Mouse (Mus musculus) adrenal gland (tissue): ENCODE results near the gene Wnt11.

Experiments
- intact Hi-C: fragments of 180-260 bp; cut with DNase I; formaldehyde crosslinking; loops from one replicate; pipeline ENCODE4 v1.15.1; 2025
- long read RNA-seq, 2 experiments: library from polyadenylated mRNA; unstranded; transcript quantifications; one replicate each; pipeline ENCODE4 v2.0.0; 2020; ENCODE audit warnings: borderline replicate concordance in 1 of 2; ENCODE audit not compliant: insufficient replicate concordance in 1 of 2

The Wnt11 gene
- long read RNA-seq, experiment 1: 0 reads
- long read RNA-seq, experiment 2: 0 reads

DNA sequence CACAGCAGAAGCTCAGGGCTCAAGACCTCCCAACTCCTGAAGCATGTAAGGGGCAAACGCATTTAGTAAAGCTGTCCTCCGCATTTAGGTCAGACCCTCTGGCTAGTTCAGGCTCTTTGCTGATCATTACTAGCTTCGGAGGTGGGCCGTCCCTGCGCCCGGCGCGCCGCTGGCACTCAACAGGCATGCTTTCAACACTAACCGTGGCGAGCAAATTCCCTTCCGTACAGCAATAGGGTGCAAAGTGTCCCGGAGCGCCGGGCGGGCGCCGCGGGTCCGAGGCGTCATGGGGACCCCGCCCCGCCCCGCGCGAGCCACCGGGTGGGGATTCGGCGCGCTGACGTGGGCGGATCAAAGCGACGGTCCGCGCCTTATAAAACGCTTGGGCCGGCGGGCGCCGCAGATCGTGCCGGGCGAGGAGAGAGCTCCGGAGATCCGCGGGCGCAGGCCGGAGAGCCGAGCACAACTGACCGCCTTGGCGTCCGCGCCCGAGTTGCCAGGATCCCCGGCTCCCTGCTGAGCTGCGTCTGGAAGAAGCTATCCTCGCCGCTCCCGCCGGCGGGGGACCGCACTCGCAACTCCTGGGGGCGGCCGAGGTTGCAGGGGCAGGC lies at the start of gene Wnt11:
Gene Wnt11, plus strand, starts transcription at position 402 of the 611 bp plus-strand sequence.
- intact Hi-C loops: loop anchor here (5.0 kb wide), 1 partner anchor 247 kb away; no protein-coding TSS in a partner anchor

DNA sequence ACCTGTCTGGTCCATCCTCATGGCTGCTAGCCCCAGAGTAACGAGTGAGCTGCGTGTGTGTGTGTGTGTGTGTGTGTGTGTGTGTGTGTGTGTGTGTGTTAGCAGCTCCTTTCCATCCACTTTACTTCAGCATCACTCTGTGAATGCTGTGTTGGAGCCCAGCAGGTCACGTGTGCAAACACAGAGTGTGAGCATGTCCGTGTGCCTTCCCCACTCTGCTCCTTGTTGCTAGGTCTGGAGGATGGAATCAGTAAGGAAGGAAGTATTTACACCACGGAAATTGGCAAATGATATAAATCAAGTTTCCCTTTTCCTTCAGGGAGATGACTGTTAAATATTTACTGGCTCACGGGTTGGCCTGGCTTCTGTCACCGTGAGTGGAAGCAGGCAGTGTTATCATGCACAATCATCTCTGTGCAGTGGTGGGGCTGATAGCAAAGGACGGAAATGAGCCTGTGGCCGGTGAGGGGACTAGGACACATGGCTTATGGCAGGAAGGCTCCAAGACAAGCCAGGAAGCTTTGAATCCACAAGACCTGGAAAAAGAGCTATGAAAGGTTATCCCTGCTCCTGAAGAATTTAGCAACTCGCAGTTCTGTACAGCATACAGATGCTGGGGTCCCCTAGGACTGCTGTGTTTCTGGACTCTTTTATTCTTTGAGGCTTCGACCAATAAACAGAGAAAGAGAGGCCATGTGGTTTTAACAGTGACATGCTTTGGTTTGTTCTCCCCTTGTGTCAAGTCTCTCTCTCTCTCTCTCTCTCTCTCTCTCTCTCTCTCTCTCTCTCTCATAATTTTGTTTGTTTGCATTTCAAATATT lies 47.9 kb upstream of the Wnt11 start:
- intact Hi-C loops: no loop called here

GRCm38 (mm10) chr7:98788721-98789120 lies 46.2 kb upstream of the Wnt11 start:
- intact Hi-C loops: no loop called here

DNA sequence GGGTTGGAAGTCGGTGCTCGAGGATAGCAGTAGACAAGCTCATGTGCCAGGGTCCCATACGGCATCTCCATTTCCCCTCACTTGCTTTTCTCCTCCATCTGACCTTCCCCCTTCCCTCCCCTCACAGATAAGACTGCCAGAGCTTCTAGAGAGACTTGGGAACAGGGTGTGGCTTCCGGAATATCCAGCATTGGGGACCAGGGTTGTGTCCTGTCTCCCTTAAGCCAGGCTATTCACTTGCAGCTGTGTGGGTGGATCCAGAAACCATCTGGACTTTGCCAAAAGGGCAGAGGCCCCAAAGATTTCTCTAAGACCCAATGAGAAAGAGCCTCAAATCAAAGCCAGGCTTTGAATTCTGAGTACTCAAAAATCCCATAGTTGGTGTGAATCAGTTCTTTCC lies 45.8 kb upstream of the Wnt11 start:
- intact Hi-C loops: no loop called here

GRCm38 (mm10) chr7:98791864-98792263 lies 43.0 kb upstream of the Wnt11 start:
- intact Hi-C loops: no loop called here

- intact Hi-C loops: no loop called here
Measured at GRCm38 (mm10) chr7:98793811-98794210, 41.1 kb upstream of the Wnt11 start.

DNA sequence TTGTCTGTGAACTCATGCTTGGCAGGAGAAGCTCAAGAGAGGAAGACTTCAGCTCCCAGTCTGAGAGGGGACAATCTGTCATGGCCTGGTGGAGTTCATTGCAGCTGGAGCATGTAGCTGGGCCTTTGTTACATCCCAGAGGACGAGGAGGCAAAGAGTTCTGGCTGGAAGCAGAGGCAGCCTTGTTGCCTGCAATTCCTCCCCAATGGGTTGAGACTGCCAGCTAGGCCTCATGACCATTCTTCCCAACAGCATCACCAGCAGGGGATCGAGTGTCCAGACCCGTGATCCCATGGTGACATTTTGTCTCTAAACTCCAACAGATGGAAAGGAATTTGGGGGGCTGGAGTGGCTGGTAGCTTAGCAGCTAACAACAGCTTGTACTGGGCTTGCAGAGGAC lies 40.5 kb upstream of the Wnt11 start:
- intact Hi-C loops: no loop called here

- intact Hi-C loops: no loop called here
Measured at GRCm38 (mm10) chr7:98795637-98796036, 39.3 kb upstream of the Wnt11 start.

DNA sequence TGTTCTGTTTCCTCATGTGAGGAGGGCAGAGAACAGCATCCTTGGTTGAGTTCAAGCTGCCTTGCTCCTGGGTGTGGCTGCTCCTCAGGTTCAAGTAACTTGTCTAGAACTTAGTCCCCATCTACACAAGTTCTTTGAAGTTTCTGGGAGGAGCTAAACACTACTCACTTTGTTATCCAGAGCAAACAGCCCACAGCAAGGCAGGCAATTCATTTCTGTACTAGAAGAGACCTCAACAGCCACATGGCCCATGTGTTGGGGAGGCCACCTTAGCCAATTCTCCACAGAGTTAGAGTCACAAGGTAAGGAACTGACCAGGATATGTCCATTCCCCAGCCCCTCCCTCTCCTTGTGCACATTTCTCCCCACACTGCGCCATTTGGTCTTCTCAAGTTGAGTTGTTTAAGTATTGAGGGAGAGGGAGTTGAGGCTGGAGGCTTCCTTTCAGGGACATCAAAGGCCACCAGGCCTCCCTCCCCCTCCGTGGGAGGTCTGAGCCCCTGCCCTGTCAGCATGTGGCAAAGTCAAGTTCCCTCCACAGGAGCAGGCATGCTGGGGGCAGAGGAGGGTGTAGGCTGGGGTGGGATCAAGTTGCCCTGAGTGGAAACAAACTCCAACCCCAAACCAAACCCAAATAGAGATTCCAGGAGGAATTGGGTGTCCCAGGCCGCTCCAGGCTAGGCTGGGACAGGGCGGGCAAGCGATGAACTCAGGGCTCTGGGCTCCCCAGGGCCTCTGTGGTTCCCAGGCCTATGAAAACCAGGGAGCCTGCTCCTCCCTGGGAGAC lies 37.4 kb upstream of the Wnt11 start:
- intact Hi-C loops: no loop called here

- intact Hi-C loops: no loop called here
Measured at GRCm38 (mm10) chr7:98798134-98798417, 36.8 kb upstream of the Wnt11 start.

DNA sequence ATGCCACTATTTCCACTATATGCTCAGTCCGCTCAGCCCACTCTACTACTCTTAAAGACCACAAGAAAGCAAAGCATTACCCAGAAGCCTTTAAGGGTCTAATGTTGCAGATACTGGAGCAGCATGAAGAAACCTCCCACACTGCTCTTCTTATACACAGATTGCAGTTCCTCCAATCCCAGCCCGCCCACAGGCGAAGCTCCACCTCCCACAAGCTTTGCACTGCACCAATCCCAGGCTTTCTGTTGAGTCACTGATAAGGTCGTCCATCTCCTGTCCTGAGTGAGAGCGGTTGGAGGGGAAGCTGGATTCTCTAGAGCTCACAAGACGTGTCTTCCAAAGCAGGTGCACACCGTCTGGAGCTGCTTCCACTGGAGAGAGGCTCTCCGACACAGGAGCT lies 34.5 kb upstream of the Wnt11 start:
- intact Hi-C loops: no loop called here

DNA sequence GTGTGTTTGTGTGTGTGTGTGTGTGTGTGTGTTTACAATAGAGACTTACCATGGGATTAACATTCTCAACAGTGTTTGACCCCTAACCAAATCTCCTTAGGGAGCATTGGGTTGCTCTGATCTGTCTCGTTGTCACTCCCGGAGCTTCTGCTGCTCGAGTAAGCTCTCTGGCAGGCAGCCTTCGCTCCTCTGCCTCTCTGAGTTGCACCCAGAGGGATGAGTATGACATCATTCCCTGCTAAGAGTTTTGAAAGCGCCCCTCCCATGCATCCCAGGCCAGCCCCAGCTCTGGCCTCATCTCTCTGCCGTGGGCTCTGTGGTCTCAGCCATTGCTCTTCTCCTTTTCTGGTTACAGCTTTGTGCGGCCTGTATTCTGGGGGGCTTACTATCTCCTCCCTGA lies 33.8 kb upstream of the Wnt11 start:
- intact Hi-C loops: no loop called here

GRCm38 (mm10) chr7:98803181-98803580 lies 31.7 kb upstream of the Wnt11 start:
- intact Hi-C loops: no loop called here

DNA sequence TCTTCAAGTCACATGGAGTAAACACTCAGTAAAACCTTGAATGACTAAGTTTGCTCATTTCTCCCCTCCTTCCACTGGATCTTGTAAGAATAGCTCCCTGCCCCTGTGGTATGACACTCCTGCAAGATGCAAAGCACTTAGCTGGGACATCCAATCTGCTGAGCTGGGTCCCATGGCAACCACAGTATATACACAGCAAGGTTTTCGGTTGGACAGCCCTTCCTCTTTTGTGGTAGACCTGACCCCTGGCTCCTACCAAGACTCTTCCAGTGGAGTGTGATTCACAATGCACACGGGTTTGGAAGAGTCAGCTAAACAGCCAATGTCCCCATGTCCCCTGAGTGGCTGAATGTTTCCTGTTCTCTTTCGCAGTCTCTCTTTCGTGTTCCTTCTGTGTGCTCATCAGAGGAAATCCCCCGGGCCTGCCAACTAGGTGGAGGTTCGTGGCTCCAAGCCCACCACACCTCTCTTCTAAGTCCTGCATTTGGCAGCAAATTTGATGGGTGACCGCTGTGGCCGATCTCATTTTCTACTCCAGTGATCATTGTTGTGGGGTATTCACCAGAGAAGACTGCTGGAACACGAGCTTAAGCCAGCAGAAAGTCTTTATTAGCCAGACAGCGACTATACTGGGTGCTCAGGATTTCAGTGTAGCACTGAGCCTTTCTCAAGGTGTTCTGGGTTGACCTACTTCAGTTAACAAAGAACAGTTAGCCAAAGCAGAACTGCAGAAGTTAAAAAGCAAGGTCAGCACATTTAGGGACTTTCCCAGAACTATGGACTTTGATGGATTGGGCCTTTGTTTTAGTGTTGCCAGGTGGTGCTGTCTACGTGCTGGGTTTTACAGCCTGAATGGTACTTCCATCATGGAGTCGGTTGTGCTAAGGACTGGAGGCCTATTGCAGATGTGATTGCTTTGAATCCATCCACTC lies 29.8 kb upstream of the Wnt11 start:
- intact Hi-C loops: no loop called here

GRCm38 (mm10) chr7:98806961-98807360 lies 28.0 kb upstream of the Wnt11 start:
- intact Hi-C loops: no loop called here

GRCm38 (mm10) chr7:98809372-98809771 lies 25.5 kb upstream of the Wnt11 start:
- intact Hi-C loops: no loop called here

DNA sequence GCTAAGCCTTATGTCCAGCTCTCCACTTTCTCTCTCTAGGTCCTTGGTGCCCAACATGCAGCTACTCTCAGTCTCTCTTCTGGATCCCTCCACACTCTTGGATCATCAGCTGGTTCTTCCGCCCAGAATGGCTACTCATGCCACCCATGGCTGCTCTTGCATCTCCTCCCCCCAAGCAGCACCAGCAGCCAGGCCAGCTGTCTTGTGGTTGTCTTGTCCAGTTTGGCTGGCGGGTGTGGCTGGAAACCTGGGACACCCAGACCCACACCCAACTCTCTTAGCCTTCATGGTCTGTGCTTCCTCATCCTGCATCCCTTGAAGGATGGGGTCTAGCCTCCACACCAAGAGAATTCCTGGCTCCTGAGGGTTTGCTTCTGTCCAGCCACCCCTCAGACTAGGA lies 24.3 kb upstream of the Wnt11 start:
- intact Hi-C loops: no loop called here

- intact Hi-C loops: no loop called here
Measured at GRCm38 (mm10) chr7:98820501-98820900, 14.4 kb upstream of the Wnt11 start.

DNA sequence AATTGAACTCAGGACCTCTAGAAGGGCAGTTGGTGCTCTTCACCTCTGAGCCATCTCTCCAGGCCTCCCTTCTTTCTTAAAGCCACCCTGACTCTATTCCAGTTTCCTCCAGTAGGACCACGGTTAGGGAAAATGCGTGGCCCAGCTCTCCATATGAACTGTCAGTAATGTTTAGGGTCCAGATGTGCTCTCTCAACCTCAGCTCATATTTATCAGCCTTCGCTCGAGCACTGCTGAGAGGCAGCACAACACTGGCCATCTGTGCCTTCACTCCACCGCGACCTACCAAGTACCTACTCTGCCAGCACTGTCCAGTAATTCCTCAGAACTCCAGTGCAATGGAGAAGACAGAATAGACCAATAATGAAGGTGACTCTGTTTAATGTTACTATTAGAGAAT lies 12.0 kb upstream of the Wnt11 start:
- intact Hi-C loops: no loop called here

GRCm38 (mm10) chr7:98823896-98824822 lies 10.8 kb upstream of the Wnt11 start:
- intact Hi-C loops: no loop called here
